Mouse (Mus musculus): ENCODE measurements at regions not wholly inside any gene's neighbourhood (a gene's known extent, or its start where the extent isn't known, plus 50 kb on each side); places are given as distances from the start of the nearest gene placed in this dataset.

DNA sequence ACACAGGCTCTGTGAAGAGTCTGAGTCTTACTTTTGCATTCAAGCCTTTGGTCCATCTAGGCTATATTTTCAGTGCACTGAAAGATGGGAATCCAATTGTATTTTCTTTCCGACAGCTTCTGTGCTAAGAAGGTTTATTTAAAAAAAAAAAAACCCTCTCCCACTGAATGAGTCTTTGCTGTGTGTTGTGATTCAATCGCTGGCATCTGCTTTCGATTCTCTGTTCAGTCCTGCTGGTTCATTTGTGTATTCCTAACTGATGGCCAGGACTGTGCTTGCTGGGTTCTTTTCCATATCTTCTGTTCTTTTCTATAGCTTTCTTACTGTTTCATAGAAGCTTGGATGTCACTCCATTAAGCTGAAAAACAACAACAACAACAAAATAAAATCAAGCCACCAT, 132.9 kb downstream of the Tex36 start:
- DNase-seq (ENCODE audit: low spot score in 2 of 2), result no peak

GRCm38 (mm10) chr7:133468346-133468745, 133.6 kb downstream of the Tex36 start:
- no peak for DNase-seq (ENCODE audit: low spot score in 2 of 2)

GRCm38 (mm10) chr7:133467579-133467978, 134.4 kb downstream of the Tex36 start:
- DNase-seq (ENCODE audit: low spot score in 2 of 2), result no peak

DNA sequence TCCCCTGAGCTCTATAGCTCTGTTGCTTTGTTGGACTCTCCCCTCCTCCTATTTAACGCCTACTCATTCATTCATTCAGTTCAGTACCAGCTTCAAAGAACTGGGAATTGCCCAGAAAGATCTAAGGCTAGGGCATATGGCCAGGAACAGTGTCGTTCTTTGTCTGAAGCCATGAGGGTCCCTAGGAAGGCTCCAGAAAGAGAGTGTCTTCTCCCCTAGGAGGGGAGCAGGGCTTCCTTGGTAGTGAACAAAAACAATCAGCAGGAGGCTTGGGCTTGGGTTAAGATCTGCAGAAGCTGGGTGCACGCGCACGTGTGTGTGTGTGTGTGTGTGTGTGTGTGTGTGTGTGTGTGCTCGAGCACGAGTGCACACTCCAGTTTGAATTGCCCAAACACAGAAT, 142.7 kb downstream of the Tex36 start:
- DNase-seq (ENCODE audit: low spot score in 2 of 2), result no peak

DNA sequence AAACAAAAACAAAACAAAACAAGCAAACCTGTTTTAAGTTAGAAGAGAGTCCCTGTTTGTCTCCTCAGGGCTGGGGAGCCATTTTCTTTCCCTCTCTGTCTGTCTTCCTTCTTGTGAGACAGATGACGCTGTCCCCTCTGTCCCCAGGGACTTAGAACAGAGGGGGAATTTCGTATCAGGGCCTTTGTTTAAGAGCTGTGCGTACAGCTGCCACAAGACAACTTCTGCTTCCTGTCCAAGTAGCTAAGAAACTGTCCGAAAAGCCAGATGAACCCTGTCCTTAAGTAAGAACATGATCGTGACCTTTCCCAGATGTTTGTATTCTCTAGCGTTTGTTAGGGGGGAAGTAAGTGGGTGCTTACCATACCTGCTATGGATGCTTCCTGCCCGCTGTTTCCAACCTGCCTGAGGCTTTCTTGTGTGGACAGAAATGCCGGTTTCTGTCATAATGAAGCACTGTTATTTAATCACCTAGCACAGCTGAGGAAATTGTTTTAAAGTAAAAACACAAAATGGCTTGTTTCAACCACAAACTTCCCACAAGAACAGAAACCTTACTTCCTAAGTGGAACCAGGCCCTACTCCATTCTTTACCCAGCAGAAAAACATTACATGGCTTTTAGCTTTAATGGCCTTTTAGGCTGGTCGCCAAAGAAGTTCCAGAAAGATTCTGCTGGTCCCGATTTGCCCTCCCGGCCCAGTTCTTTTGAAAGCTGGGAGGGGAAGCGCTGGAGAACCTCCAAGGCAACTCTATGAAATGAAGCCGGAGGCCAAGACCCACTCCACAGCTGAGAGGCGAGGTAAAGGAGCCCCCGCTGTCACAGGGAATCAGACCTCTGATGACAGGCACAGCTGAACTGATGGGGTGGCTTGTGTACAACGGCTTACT, 144.3 kb downstream of the Tex36 start:
- no peak for DNase-seq (ENCODE audit: low spot score in 2 of 2)

- DNase-seq (ENCODE audit: low spot score in 2 of 2), result no peak
Observed at GRCm38 (mm10) chr7:133450246-133450645, 151.7 kb downstream of the Tex36 start.

GRCm38 (mm10) chr7:133447079-133447478, 154.9 kb downstream of the Tex36 start:
- no peak for DNase-seq (ENCODE audit: low spot score in 2 of 2)

GRCm38 (mm10) chr7:133441661-133442060, 160.3 kb downstream of the Tex36 start:
- DNase-seq (ENCODE audit: low spot score in 2 of 2), result no peak

GRCm38 (mm10) chr7:133441169-133441568, 160.8 kb downstream of the Tex36 start:
- DNase-seq (ENCODE audit: low spot score in 2 of 2), result no peak

DNA sequence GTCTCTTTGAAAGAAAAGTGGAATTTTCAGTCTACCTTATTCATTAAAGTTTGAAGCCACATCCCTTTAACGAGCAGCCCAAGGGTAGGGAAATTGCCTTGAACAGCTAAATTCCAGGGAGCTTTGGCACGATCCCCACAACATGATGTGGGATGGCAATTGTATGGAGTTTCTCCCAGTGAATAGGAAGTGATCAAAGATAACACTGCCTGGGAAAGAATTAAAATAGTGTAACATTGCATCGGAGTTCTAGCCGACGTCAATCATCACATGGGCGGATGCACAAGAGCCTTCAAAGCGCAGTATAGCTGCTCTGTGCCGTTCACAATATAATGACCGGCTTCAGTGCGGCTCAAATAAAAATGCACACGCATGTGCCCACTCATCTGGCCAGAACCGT, 161.2 kb downstream of the Tex36 start:
- DNase-seq (ENCODE audit: low spot score in 2 of 2), result no peak

DNA sequence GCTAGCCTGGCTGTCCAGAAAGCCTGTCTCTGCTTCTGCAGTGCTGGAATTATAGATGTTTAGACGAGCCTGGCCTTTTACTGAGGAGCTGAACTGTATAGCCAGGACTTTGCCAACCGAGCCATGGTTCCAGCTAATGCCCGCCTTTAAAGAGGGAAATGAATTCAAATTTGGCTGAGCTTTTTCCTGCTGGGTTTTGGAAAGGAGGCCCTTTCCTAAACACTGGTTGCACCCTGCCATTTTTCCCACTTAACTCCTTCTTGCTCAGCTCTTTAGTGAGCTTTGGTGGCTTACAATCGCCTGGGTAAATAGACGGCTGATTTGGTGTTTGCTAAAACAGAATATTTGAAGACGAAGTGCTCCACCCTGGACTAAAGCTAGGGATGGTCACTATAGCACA, 161.9 kb downstream of the Tex36 start:
- no peak for DNase-seq (ENCODE audit: low spot score in 2 of 2)

DNA sequence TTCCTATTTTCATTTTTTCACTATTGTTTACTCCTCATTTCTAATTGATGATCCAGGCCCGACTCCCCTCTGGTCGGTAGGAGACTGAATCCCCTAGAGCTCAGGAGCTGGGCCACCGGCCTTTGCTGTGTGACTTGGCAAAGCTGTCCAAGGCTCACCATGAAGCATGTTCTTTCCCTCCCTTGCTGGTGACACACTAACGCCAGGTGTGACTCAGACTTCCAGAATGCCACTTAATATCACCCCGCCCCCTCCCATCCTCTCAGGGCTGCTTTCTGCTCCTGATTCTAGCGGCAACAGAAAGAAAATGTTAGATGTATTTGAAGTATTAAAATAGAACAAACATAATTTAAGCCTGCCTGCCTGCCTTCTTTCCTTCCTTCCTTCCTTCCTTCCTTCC, 163.3 kb downstream of the Tex36 start:
- no peak for DNase-seq (ENCODE audit: low spot score in 2 of 2)

- no peak for DNase-seq (ENCODE audit: low spot score in 2 of 2)
Observed at GRCm38 (mm10) chr7:133437866-133438265, 164.1 kb downstream of the Tex36 start.

DNA sequence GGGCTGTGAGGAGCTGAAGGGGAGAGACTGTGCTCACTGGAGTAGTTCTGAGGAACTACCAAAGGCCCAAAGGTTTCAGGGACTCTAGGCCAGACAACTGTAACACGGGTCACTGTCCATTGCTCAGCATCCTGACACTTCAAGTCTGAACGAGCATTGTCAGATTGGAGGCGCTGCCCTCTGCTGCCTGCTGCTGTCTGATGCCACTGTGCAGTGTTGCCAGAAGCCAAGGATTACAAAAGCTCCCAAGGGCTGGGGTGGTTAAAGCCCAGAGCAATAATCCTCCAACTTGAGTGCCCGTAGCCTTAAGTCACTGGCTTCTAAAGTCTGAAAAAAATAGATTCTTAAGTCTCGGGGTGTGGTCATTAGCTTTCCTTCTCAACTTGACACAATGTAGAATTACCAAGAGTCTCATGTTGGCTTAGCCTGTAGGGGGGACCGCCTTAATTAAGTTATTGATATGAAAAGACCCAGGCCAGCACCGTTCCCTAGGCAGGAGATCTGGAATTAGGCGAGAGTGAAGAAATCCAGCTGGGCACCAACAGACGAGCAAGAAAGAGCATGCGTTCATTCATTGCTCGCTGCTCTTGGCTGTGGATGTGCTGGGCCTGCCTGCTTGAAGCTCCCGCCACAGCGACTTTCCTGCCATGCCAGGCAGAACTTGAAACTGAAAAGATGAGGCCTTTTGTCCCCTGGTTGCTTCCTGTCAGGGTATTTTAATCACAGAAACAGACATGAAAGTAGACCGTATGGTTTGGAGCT, 166.2 kb downstream of the Tex36 start:
- DNase-seq (ENCODE audit: low spot score in 2 of 2), result no peak

DNA sequence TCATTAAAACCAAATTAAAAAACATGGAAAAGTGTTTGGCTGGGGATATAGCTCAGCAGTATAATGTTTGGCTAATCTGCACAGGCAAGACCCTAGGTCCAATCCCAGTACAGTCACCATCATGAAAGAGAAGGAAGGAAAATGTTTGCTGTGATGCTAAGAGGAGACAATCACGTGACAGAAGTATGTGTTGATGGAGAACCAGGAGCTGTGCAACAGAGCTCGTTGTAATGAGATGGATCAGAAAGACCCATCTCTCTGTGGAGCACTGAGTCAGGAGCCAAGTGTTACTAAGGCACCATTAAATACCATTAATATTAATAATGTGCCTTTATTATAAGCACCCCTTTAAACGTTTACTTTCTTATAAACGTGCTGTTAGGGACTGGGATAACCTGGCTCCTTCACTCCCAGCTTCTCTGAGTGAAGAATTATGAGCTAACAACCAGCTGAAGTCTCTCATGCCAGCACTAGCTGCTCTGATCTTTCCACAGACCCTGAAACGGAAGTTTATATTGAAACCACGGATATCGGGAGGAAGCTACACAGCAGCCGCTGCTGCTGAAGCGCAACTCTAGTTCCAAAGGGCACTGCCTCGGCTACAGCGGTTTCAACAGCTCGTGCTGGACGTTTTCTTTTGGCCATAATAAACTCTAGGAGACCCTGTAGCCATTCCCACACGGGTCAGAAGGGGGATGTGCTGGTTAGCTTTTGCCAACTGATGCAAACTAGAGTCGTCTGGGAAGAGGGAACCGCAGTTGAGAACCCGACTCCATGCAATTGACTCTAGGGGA, 167.7 kb downstream of the Tex36 start:
- no peak for DNase-seq (ENCODE audit: low spot score in 2 of 2)

GRCm38 (mm10) chr7:133432343-133432742, 169.6 kb downstream of the Tex36 start:
- DNase-seq (ENCODE audit: low spot score in 2 of 2), result no peak

DNA sequence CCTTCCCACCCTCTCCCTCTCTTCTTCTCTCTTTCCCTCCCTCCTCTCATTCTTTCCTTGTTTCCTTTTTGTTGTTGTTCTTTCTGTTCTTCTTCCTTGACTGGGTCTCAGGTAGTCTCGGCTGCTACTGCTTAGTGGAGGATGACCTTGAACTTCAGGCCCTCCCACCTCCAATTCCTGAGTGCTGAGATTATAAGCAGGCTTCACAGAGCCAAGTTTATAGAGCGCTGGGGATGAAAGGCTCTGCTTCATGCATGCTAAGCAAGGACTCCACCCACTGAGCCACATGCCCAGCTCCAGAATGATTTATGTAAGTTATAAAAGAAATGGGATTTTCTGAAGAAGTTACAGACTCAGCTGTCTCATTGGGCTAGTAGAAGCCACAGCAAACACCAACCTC, 199.9 kb downstream of the Tex36 start:
- DNase-seq (ENCODE audit: low spot score in 2 of 2), result no peak

- no peak for DNase-seq (ENCODE audit: low spot score in 2 of 2)
Observed at GRCm38 (mm10) chr7:133400691-133401090, 201.3 kb downstream of the Tex36 start.

DNA sequence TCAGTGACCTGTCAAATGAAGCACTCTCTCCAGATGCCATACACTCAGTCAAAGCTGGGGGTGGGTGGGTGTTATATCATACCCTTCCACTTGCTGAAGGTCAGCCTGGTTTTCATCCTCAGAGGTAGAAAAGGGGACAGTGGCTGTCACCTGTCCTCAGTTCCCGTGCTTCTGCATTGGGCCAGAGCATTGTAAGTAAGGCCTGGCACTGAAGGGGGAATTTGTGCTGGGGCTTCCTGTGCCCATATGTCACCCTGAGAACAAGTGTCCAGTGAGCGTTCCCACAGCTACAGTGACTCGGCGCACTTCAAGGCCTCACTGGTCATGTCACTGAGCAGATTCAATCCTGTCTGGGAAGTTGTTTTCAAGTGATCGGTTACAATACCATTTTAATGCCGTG, 213.2 kb downstream of the Tex36 start:
- DNase-seq (ENCODE audit: low spot score in 2 of 2), result no peak

GRCm38 (mm10) chr7:133382032-133382712, 219.8 kb downstream of the Tex36 start:
- DNase-seq (ENCODE audit: low spot score in 2 of 2), result no peak

DNA sequence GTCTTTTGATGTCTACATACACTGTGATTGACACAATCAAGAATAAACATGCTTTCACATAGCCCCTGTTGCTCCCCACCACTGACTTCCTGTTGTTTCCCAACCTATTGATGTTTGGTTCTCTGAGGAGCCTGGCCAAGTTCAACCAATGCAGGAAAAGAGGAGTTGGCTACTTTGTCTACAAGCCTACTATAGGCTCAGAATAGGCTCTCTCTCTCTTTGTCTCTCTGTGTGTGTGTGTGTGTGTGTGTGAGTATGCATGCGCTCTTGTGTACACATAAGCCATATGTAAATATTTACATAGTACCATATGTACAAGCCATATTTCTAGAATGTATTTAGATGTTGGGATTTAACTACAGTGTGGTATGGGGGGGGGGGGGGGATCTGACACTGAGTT, 222.6 kb downstream of the Tex36 start:
- no peak for DNase-seq (ENCODE audit: low spot score in 2 of 2)

- no peak for DNase-seq (ENCODE audit: low spot score in 2 of 2)
Observed at GRCm38 (mm10) chr7:133378338-133378737, 223.6 kb downstream of the Tex36 start.

Measured in frontal cortex, postnatal 10 days (tissue).